Mouse (Mus musculus) adrenal gland (tissue): ENCODE measurements around the gene AC134908.4.

Source experiments
- microRNA-seq, 2 experiments: library from miRNA; unstranded; fragments of <30 nt; microRNA quantifications; one replicate each; pipeline ENCODE4; 2019

AC134908.4 gene

Small RNAs within 50 kb of the gene (microRNA-seq; reads per million reads assigned to microRNA genes)
- 0 reads per million in 2 experiments for gene Gm25083
- gene Mir3082: 1.6 to 2.3 reads per million in 2 experiments
- 0.34 to 0.37 reads per million in 2 experiments for gene Mir6966
